8 mouse cellular contexts compared by ENCODE assay signal in the genomic region with DNA sequence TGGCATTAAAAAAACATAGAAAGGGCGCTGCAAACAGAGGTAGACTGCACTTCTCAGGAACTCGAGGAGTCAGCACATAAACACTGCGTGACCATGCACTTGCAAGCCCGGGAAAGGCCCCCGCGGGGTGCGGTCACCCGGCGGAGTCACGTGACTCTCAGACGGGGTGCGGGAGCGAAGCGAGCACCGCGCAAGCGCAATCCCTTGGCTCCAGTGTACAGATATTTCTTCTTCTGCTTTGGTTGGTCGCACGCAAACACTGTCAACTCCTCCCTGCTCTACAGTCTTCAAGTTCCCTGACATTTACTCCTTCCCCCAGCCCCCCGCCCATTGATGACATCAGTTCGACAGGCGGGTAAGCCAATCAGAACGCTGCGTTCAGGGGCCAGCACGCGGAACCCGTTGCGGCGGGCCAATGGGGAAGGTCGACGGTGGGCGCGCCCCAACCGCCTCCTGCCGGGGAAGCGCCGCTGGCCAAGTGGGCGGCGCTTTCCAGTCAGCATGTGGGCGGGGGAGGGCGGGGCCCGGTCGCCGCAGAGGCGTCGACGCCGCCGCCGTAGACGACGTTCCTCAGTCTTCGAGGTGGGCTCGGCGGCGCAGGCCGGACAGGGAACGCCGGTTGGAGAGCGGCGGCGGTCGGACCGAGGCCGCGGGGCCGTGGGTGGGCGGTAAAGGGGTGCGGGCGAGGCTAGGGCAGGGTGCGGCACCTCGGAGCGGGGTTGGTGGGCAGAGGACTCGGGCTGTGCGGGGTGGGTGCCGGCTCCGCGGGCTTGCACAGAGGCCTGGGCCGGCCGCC. TPM values are rescaled to one million over a fixed set of nuclear protein-coding genes. Genes with fewer than 3 reads are reported as not detected.
DNase-seq lines count a peak whose midpoint lies in the region; ATAC-seq lines count a peak whose summit lies in the region.

A gene (plus strand): TSS at position 537 of the 796 bp plus-strand sequence.

- H3K79me2 ChIP-seq in macrophage (ENCODE audit: inconsistent target) = peaks cover 42% of the 10 kb centered on the region

- under 1% methylated on average over 77 of the region's 80 CpGs for WGBS in hindbrain, embryonic 16.5 days
- under 1% methylated on average over 69 of the region's 80 CpGs for WGBS in macrophage (ENCODE audit: missing documents)

- H3K36me3 ChIP-seq in hindbrain, embryonic 16.5 days (ENCODE audit: control insufficient read depth, insufficient read depth, low read length) = no peaks in the 10 kb centered on the region
- peaks cover 23% of the 10 kb centered on the region for H3K36me3 ChIP-seq in macrophage (ENCODE audit: inconsistent target)

- H3K4me1 ChIP-seq in hindbrain, embryonic 16.5 days (ENCODE audit: control insufficient read depth, insufficient read depth, low read depth, low read length) = peaks cover 25% of the 10 kb centered on the region

- H3K27ac ChIP-seq in hindbrain, embryonic 16.5 days (ENCODE audit: low read depth, low read length) = peak within 1 kb of the TSS; percentile 96
- peak within 1 kb of the TSS; percentile 81 for H3K27ac ChIP-seq in macrophage

- peak within 1 kb of the TSS; percentile 98 for H3K4me2 ChIP-seq in hindbrain, embryonic 16.5 days (ENCODE audit: low read length)

- ATAC-seq in hindbrain, embryonic 16.5 days = peak; percentile 97

- H3K9me3 ChIP-seq in hindbrain, embryonic 16.5 days (ENCODE audit: control insufficient read depth, low read length) = no peaks in the 10 kb centered on the region

- no peaks in the 10 kb centered on the region for H3K27me3 ChIP-seq in hindbrain, embryonic 16.5 days (replicated peaks; ENCODE audit: control insufficient read depth, insufficient read depth, low read length)

- peak within 1 kb of the TSS; percentile 98 for H3K9ac ChIP-seq in hindbrain, embryonic 16.5 days (ENCODE audit: low read depth, low read length)

- peak within 1 kb of the TSS; percentile 98 for H3K4me3 ChIP-seq in hindbrain, embryonic 16.5 days (ENCODE audit: low read length)
- H3K4me3 ChIP-seq in macrophage (ENCODE audit: inconsistent target) = peak within 1 kb of the TSS; percentile 71

- peak; percentile 98 for DNase-seq in WW6 (ENCODE audit: low read depth, low spot score)
- DNase-seq in cerebellum, postnatal 4 days (ENCODE audit: low spot score in 2 of 2) = peak; percentile 93 to 97
- peak; percentile 98 for DNase-seq in gastrocnemius, adult 18-20 months (ENCODE audit: low spot score)
- DNase-seq in left cerebral cortex, adult 18-20 months (ENCODE audit: low spot score in 2 of 2) = peak; percentile 96 to 97
- peak; percentile 99 for DNase-seq in right cerebral cortex, adult 18-20 months
- peak; percentile 90 for DNase-seq in urinary bladder, postnatal 10 days (ENCODE audit: low spot score)

RNA-seq across cellular contexts. Expression of the gene that starts here (rescaled TPM):
- total RNA-seq in gastrocnemius, adult 18-20 months (2021) = 10 to 100 TPM; 78.1 to 92.4 TPM
- 23.8 and 24.5 TPM in 2 replicates for polyA plus RNA-seq in hindbrain, embryonic 16.5 days (2015; fragmentation: Nextera tagmentation; extraction: Ambion mirVana)
- total RNA-seq in left cerebral cortex, adult 18-20 months (2021) = 100 to 1,000 TPM; 100 to 105 TPM
- 100 to 1,000 TPM; 237 to 491 (median 336) TPM for total RNA-seq in macrophage (2018; cell fraction: chromatin; rRNA removed)
- 100 to 1,000 TPM in 3 of 26 experiments, 10 to 100 TPM in 23; 54.7 to 123 (median 70.9) TPM for total RNA-seq in macrophage (2018; cell fraction: cytosol; rRNA removed)
- total RNA-seq in macrophage (2018; cell fraction: nucleus; rRNA removed) = 100 to 1,000 TPM; 145 to 313 (median 236) TPM
- 33.2 to 46.9 TPM (median 39.9 TPM) in 3 replicates for polyA plus RNA-seq in macrophage (2018)

Comparison
In these comparisons a context has a peak if more than half of its experiments do, and no peak if none do; other contexts are left out.
1. Peak in every context shown above with its lines: DNase-seq, ATAC-seq, H3K4me3 ChIP-seq and H3K27ac ChIP-seq.